Mouse (Mus musculus) limb, embryonic 14.5 days (tissue): ENCODE data around the gene Slc13a5. TPM values are rescaled to one million over a fixed set of nuclear protein-coding genes. Genes with fewer than 3 reads are reported as not detected.

Experiments
- ATAC-seq: fragments of 200-750 bp; cut with Nextera tagmentation; 2 replicates; pipeline ENCODE4 v1.8.0; 2017; ENCODE audit warnings: low read depth, moderate number of reproducible peaks, moderate TSS enrichment; ENCODE audit not compliant: low FRiP score
- DNase-seq: peaks from one replicate; pipeline ENCODE4 v3.0.0-alpha.2; 2015; ENCODE audit warnings: low spot score
- H3K27ac ChIP-seq: fragments of 300-500 bp; sonication (generic); replicated peaks from 2 replicates; pipeline ENCODE4 v1.5.1; 2014; ENCODE audit warnings: low read depth, mild to moderate bottlenecking, low read length, moderate library complexity, mixed read lengths
- H3K27me3 ChIP-seq: fragments of 300-500 bp; sonication (generic); 2 replicates; pipeline ENCODE4 v1.6.1; 2014; ENCODE audit warnings: low read length, mixed read lengths; ENCODE audit not compliant: control insufficient read depth, insufficient read depth
- H3K36me3 ChIP-seq: fragments of 300-500 bp; sonication (generic); 2 replicates; pipeline ENCODE4 v1.6.1; 2014; ENCODE audit warnings: mild to moderate bottlenecking, low read length, moderate library complexity, mixed read lengths; ENCODE audit not compliant: control insufficient read depth, insufficient read depth
- H3K4me1 ChIP-seq: fragments of 300-500 bp; sonication (generic); 2 replicates; pipeline ENCODE4 v1.6.1; 2014; ENCODE audit warnings: antibody characterized with exemption, low read length, mixed read lengths; ENCODE audit not compliant: control insufficient read depth, insufficient read depth
- H3K4me2 ChIP-seq: fragments of 300-500 bp; sonication (generic); replicated peaks from 2 replicates; pipeline ENCODE4 v1.6.1; 2014; ENCODE audit warnings: low read depth, mild to moderate bottlenecking, low read length, moderate library complexity; ENCODE audit not compliant: severe bottlenecking
- H3K4me3 ChIP-seq: fragments of 300-500 bp; sonication (generic); replicated peaks from 2 replicates; pipeline ENCODE4 v1.5.1; 2014; ENCODE audit warnings: low read length
- H3K9ac ChIP-seq: fragments of 300-500 bp; sonication (generic); 2 replicates; pipeline ENCODE4 v1.6.1; 2014; ENCODE audit warnings: mild to moderate bottlenecking, low read depth, low read length, moderate library complexity; ENCODE audit not compliant: severe bottlenecking
- H3K9me3 ChIP-seq: fragments of 300-500 bp; sonication (generic); 2 replicates; pipeline ENCODE4 v1.6.1; 2016; ENCODE audit warnings: low read length; ENCODE audit not compliant: control insufficient read depth
- POLR2A ChIP-seq: fragments of 200-500 bp; IDR thresholded peaks from 2 replicates; pipeline ENCODE4 v1.8.0; 2012; ENCODE audit warnings: inconsistent platforms, mild to moderate bottlenecking, moderate library complexity, borderline replicate concordance; ENCODE audit not compliant: insufficient read depth, insufficient read length; ENCODE audit errors: extremely low read depth
- WGBS: fragments of 180-500 bp; shearing (Covaris S2); extraction: QIAGEN DNeasy Blood & Tissue Kit; methylation state at CpG from one replicate; pipeline ENCODE4 v1.1.7; 2014; 5-methylcytosine and 5-hydroxymethylcytosine counted together
- polyA plus RNA-seq, 2 experiments: library from polyadenylated mRNA; depleted of rRNA in 1 of 2; stranded (reverse) in 1 of 2; unstranded in 1 of 2; fragments of >200 nt; fragmentation: Nextera tagmentation in 1 of 2; extraction: Ambion mirVana in 1 of 2; gene quantifications; 2 replicates each; pipeline versions ENCODE4 v1.2.1 to v1.2.3; 2012 to 2014

The Slc13a5 gene
- polyA plus RNA-seq, 2 experiments = 3.0 to 5.6 TPM

- ATAC-seq = no peak
- Histone ChIP-seq H3K27me3 (no peaks in the 10 kb centered on the region), H3K36me3 (no peaks in the 10 kb centered on the region), H3K9me3 (no peaks in the 10 kb centered on the region), H3K27ac (no peak overlapping the region), H3K4me2 (no peak overlapping the region), H3K9ac (no peak overlapping the region), H3K4me3 (no peak overlapping the region), H3K4me1 (no peaks in the 10 kb centered on the region)
- 29% methylated on average over 1 of the region's 1 CpGs for WGBS
- no peak for TF ChIP-seq POLR2A
- DNase-seq = no peak
These were observed 34.0 kb downstream of the Slc13a5 start for GRCm38 (mm10) chr11:72232991-72233390.

GRCm38 (mm10) chr11:72232068-72232467, 35.0 kb downstream of the Slc13a5 start:
- no peak for DNase-seq
- no peaks in the 10 kb centered on the region for H3K9me3 ChIP-seq
- H3K27me3 ChIP-seq = no peaks in the 10 kb centered on the region
- H3K9ac ChIP-seq = no peak overlapping the region
- WGBS = 75% methylated on average over 7 of the region's 7 CpGs
- H3K4me1 ChIP-seq = no peaks in the 10 kb centered on the region
- no peak overlapping the region for H3K27ac ChIP-seq
- no peak for TF ChIP-seq POLR2A
- H3K4me2 ChIP-seq = no peak overlapping the region
- H3K4me3 ChIP-seq = no peak overlapping the region
- ATAC-seq = no peak
- H3K36me3 ChIP-seq = no peaks in the 10 kb centered on the region

- no peak overlapping the region for H3K9ac ChIP-seq
- H3K9me3 ChIP-seq = no peaks in the 10 kb centered on the region
- H3K27me3 ChIP-seq = no peaks in the 10 kb centered on the region
- no peak overlapping the region for H3K4me3 ChIP-seq
- H3K4me2 ChIP-seq = no peak overlapping the region
- TF ChIP-seq POLR2A = no peak
- H3K36me3 ChIP-seq = no peaks in the 10 kb centered on the region
- no peak overlapping the region for H3K27ac ChIP-seq
- H3K4me1 ChIP-seq = no peaks in the 10 kb centered on the region
- ATAC-seq (no peak), DNase-seq (no peak)
- WGBS = 90% methylated on average over 4 of the region's 4 CpGs
These were observed 38.5 kb downstream of the Slc13a5 start for GRCm38 (mm10) chr11:72228513-72228912.

GRCm38 (mm10) chr11:72226901-72227300, 40.1 kb downstream of the Slc13a5 start:
- no peaks in the 10 kb centered on the region for H3K27me3 ChIP-seq
- no peak for ATAC-seq
- TF ChIP-seq POLR2A = no peak
- H3K9me3 ChIP-seq = no peaks in the 10 kb centered on the region
- no peak overlapping the region for H3K27ac ChIP-seq
- no peak overlapping the region for H3K9ac ChIP-seq
- no peaks in the 10 kb centered on the region for H3K36me3 ChIP-seq
- no peak overlapping the region for H3K4me3 ChIP-seq
- DNase-seq = no peak
- no peaks in the 10 kb centered on the region for H3K4me1 ChIP-seq
- 88% methylated on average over 6 of the region's 6 CpGs for WGBS
- H3K4me2 ChIP-seq = no peak overlapping the region

- no peak for ATAC-seq
- Histone ChIP-seq H3K9me3 (no peaks in the 10 kb centered on the region), H3K36me3 (no peaks in the 10 kb centered on the region), H3K4me3 (no peak overlapping the region), H3K9ac (no peak overlapping the region), H3K27ac (no peak overlapping the region), H3K27me3 (no peaks in the 10 kb centered on the region), H3K4me2 (no peak overlapping the region), H3K4me1 (no peaks in the 10 kb centered on the region)
- TF ChIP-seq POLR2A = no peak
- WGBS = 76% methylated on average over 10 of the region's 10 CpGs
- no peak for DNase-seq
These were observed 40.8 kb downstream of the Slc13a5 start for GRCm38 (mm10) chr11:72226020-72226791.
